Mouse (Mus musculus) right cerebral cortex, postnatal 10 days (tissue): Measurements from ENCODE around the gene Phf11d.
"Not testable (repeated sequence)": the region's sequence is repeated elsewhere in the genome, so short reads cannot be mapped to it uniquely, and the experiment has no call there.

Experiments used
- DNase-seq, 2 experiments: peaks; one replicate each; pipeline ENCODE4 v3.0.0; 2021; ENCODE audit warnings: low spot score in 2 of 2

Phf11d gene

GRCm38 (mm10) chr14:59365244-59365644 lies at the start of gene Phf11d:
TSS of gene Phf11d (minus strand) at chr14:59365470.
- DNase-seq: peak; percentile 23 to 32

- not testable (repeated sequence) for DNase-seq
These were observed 49.7 kb upstream of the Phf11d start for GRCm38 (mm10) chr14:59414979-59415378.

DNA sequence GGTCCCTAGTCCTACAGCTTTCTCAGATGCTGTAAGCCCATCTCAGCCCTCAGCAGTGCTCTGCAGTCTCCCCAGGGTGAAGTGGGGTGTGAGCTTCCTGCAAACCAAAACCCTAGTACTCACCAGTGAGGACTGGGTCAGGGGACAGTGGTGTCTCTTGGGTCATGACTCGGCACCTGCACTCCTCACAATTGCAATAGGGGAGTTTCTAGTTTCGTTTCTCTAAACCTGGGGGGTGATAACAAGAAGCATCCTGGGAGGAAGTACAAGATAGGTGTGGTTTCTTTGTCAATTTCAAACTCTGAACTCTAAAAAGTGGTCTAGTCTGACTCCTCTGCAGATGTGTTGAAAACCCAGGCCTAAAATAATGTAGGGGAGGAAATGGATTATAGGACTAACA lies 31.7 kb upstream of the Phf11d start:
- DNase-seq: no peak

GRCm38 (mm10) chr14:59395281-59395680 lies 30.0 kb upstream of the Phf11d start, which contains the start of gene Phf11c:
TSS of gene Phf11c (minus strand) at chr14:59395381.
- DNase-seq: no peak

DNA sequence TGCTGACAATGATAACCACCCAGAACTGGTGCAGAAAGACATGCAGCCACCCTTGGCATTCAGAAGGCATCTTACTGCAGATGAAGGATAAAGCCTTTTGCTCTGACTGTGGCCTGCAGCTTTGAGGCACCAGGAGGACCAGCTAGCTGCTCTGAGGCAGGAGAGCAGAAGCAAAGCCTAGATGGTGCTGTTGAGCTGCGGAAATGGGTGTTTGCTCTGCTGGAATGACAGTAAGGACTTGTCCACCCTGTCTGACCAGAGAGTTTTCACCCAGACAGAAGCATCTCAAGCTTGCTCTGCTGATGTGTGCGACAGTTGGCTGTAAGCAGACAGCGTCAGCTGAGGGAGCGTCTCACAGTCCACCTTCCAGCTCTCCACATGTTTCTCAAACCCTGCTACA lies 24.9 kb upstream of the Phf11d start:
- peak; percentile 36 to 52 for DNase-seq

DNA sequence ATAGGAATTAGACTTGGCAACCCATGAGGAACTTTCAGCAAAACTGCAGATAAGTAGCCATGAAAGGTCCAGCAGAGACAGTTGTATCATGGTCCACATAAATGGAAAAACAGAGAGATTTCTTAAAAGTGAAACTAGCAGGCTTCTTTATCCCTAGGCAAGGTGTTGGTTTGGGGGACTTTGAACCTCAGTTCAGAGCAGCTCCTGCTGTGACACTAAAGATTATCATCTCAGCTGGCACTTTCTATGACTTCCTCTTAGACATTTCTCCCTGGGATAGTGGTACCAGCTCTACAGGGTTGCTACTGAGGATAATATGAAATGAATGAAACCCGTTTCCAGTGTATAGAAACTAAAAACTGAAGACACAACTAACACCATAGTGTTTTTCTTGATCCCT lies 24.3 kb upstream of the Phf11d start:
- DNase-seq: no peak

- no peak for DNase-seq
These were observed 5.2 kb upstream of the Phf11d start for GRCm38 (mm10) chr14:59370348-59371068.

GRCm38 (mm10) chr14:59366386-59367105 lies 1.3 kb upstream of the Phf11d start:
- DNase-seq: no peak

GRCm38 (mm10) chr14:59341189-59341588 lies 24.1 kb downstream of the Phf11d start, which contains the start of gene Phf11b:
TSS of gene Phf11b (minus strand) at chr14:59341351.
- DNase-seq: not testable (repeated sequence)

- DNase-seq: no peak
These were observed 25.7 kb downstream of the Phf11d start for GRCm38 (mm10) chr14:59339541-59339940.

DNA sequence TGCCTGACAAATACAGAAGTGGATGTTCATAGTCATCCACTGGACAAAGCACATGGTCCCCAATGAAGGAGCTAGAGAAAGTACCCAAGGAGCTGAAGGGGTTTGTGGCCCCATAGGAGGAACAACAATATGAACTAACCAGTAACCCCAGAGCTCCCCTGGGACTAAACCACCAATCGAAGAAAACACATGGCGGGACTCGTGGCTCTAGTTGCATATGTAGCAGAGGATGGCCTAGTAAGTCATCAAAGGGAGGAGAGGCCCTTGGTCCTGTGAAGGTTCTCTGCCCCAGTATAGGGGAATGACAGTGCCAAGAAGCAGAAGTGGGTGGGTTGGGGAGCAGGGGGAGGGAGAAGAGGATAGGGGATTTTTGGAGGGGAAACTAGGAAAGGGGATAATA lies 29.2 kb downstream of the Phf11d start:
- DNase-seq: not testable (repeated sequence)

DNA sequence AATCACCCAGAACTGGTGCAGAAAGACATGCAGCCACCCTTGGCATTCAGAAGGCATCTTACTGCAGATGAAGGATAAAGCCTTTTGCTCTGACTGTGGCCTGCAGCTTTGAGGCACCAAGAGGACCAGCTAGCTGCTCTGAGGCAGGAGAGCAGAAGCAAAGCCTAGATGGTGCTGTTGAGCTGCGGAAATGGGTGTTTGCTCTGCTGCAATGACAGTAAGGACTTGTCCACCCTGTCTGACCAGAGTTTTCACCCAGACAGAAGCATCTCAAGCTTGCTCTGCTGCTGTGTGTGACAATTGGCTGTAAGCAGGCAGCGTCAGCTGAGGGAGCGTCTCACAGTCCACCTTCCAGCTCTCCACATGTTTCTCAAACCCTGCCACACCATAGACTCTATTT lies 34.8 kb downstream of the Phf11d start:
- peak; percentile 41 to 52 for DNase-seq

DNA sequence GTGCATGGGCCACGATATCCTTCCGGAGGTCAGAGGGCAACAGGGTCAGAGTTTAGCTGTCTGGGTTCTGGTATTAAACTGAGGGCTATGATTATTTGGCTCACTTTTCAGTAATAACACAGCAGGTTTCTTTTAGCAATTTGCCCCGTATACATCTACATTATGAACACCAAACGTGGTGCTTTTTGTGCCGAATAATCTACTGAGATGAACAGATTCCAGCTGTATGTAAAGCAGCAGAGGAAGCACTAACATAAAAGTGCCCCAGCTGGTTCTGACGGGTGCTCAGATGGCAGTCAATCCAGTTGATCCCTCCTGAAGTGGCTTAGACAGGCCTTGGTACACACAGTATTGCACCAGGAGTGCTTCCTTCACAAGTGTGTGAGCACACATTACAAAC lies 45.3 kb downstream of the Phf11d start:
- not testable (repeated sequence) for DNase-seq

DNA sequence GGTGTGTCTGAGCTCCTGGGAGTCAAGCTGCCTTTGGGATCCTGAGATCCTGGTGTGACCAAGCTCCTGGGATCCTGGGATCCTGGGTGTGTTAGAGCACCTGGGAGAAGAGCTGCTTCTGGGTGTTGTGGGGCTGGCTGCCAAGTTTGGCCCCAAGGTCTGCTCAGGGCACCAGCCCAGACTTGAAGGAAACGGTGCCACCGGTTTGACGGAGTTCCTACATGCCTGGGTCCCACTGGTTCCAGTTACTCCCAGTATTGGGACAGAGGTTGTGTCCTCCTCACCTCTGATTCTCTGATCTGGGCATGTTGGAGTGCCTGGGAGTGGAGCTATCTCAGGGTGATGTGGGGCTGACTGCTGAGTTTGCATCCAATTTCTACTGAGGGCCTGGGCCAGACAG lies 46.2 kb downstream of the Phf11d start:
- DNase-seq: not testable (repeated sequence)
